ENCODE assay signal across 16 mouse cellular contexts in the genomic region with DNA sequence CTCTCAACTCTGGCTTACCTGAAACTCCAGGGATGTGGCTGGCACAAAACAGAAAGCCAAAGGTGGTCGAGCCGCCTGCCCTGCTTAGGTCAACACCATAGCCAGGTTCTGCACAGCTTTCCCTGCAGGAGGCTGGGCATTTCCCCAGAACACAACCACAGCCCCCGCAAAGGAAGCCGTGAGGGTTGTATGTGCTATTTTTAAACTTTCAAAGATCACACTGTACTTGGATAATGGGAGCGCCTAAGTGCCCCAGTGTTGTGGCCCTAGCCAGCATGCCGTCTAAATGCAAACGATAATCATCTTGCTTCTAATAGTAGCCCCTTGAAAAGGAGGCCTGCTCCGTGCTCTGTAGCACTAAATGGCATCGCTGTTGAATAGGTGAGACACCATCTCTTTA.
DNase-seq lines count a peak whose midpoint lies in the region; ATAC-seq and TF ChIP-seq lines count a peak whose summit lies in the region.
"Had no signal": no experiment of that assay in that cellular context is flagged by ENCODE, and none has a peak within 500 bp of the region (broad histone marks: within the 10 kb centered on the region; RNA-seq: fewer than 3 reads in every experiment).

No protein-coding gene starts in this region.

- H3K27ac ChIP-seq in heart, embryonic 13.5 days (replicated peaks): peak overlapping the region; percentile 71
- no peak overlapping the region for H3K27ac ChIP-seq in liver, postnatal 0 days (ENCODE audit: low read depth)
- H3K27ac ChIP-seq: heart, adult 2 months; liver, embryonic 15.5 days had no signal

- TF ChIP-seq EP300 in liver, postnatal 0 days (IDR thresholded peaks at IDR 0.05; ENCODE audit: low read depth): no peak

- H3K4me2 ChIP-seq in heart, embryonic 13.5 days: peak overlapping the region; percentile 30
- no peak overlapping the region for H3K4me2 ChIP-seq in liver, postnatal 0 days (ENCODE audit: low read depth, low read length)
- H3K4me2 ChIP-seq: liver, embryonic 15.5 days had no signal

- no peaks in the 10 kb centered on the region for H3K27me3 ChIP-seq in heart, embryonic 13.5 days (replicated peaks)
- no peaks in the 10 kb centered on the region for H3K27me3 ChIP-seq in liver, postnatal 0 days (ENCODE audit: insufficient read depth, low read length)
- H3K27me3 ChIP-seq: liver, embryonic 15.5 days had no signal

- no peak for TF ChIP-seq CTCF in liver, postnatal 0 days (IDR thresholded peaks at IDR 0.05; ENCODE audit: low read depth)

- no peaks in the 10 kb centered on the region for H3K36me3 ChIP-seq in heart, embryonic 13.5 days
- no peaks in the 10 kb centered on the region for H3K36me3 ChIP-seq in liver, postnatal 0 days (replicated peaks; ENCODE audit: insufficient read depth, low read length)
- H3K36me3 ChIP-seq: liver, embryonic 15.5 days had no signal

- WGBS in heart, embryonic 13.5 days: 28% methylated on average over 9 of the region's 9 CpGs
- 34% methylated on average over 9 of the region's 9 CpGs for WGBS in liver, postnatal 0 days (ENCODE audit: insufficient replicate concordance)

- no peak overlapping the region for H3K4me3 ChIP-seq in heart, embryonic 13.5 days
- no peak overlapping the region for H3K4me3 ChIP-seq in liver, postnatal 0 days (ENCODE audit: low read depth, low read length)
- H3K4me3 ChIP-seq: erythroblast, embryonic 14.5 days; heart, adult 2 months; liver, embryonic 15.5 days had no signal

- ATAC-seq in heart, embryonic 13.5 days (ENCODE audit: extremely low read depth, insufficient number of reproducible peaks, low FRiP score, low TSS enrichment): no peak
- peak; percentile 38 to 39; a peak in 3 of 4 replicates for ATAC-seq in hematopoietic stem cell, adult 5-6 weeks (replicated peaks in 1 of 2; ENCODE audit: insufficient read depth in 1 of 2, low FRiP score in 2 of 2, low TSS enrichment in 1 of 2, low read depth in 1 of 2, poor library complexity in 2 of 2, severe bottlenecking in 2 of 2)
- no peak for ATAC-seq in liver, postnatal 0 days
- ATAC-seq: forebrain, embryonic 16.5 days had no signal

- no peak overlapping the region for H3K9ac ChIP-seq in heart, embryonic 13.5 days
- H3K9ac ChIP-seq in liver, postnatal 0 days (replicated peaks): no peak overlapping the region
- H3K9ac ChIP-seq: liver, embryonic 15.5 days had no signal

- H3K4me1 ChIP-seq in heart, embryonic 13.5 days: peaks cover 12% of the 10 kb centered on the region
- H3K4me1 ChIP-seq in liver, postnatal 0 days (ENCODE audit: insufficient read depth): peaks cover 4% of the 10 kb centered on the region; the same call in 1 of the 2 replicates
- H3K4me1 ChIP-seq: liver, embryonic 15.5 days had no signal

- peak; percentile 21 for DNase-seq in cerebellum, adult 11-12 months
- DNase-seq in cerebellum, postnatal 4 days (ENCODE audit: low spot score in 2 of 2): no peak
- DNase-seq in heart, adult 8-10 months (ENCODE audit: low spot score): peak; percentile 26
- no peak for DNase-seq in heart, adult 11 months
- DNase-seq in liver, postnatal 0 days: no peak
- no peak for DNase-seq in spleen, postnatal 36 days (ENCODE audit: low spot score in 2 of 2)
- DNase-seq: kidney, adult 2 months; kidney, postnatal 14 days; lung, postnatal 10 days; thymus, postnatal 14 days had no signal

- no peaks in the 10 kb centered on the region for H3K9me3 ChIP-seq in heart, embryonic 13.5 days
- no peaks in the 10 kb centered on the region for H3K9me3 ChIP-seq in liver, postnatal 0 days (ENCODE audit: low read length)
- H3K9me3 ChIP-seq: liver, embryonic 15.5 days had no signal

Comparison
In these comparisons a context has a peak if more than half of its experiments do, and no peak if none do; other contexts are left out.
1. DNase-seq: peak in cerebellum, adult 11-12 months (single experiment) and heart, adult 8-10 months (single experiment); none in cerebellum, postnatal 4 days (0 of 2), heart, adult 11 months (single experiment), liver, postnatal 0 days (single experiment) and spleen, postnatal 36 days (0 of 2).
2. ATAC-seq: peak in hematopoietic stem cell, adult 5-6 weeks (2 of 2); none in heart, embryonic 13.5 days (single experiment) and liver, postnatal 0 days (single experiment).